Mouse (Mus musculus): Measurements from ENCODE around the gene Perm1.

- no peak for TF ChIP-seq CTCF (IDR thresholded peaks at IDR 0.05; ENCODE audit: low read depth)
- TF ChIP-seq EP300 (IDR thresholded peaks at IDR 0.05; ENCODE audit: low read depth) = no peak
Observed at GRCm38 (mm10) chr4:156194346-156194745, 21.3 kb upstream of the Perm1 start.

All from heart, postnatal 0 days (tissue).